Mouse (Mus musculus) liver, embryonic 14.5 days (tissue): ENCODE results near the gene Mrps18a.

Experiments
- CTCF ChIP-seq: IDR thresholded peaks from 2 replicates; pipeline ENCODE4 v1.5.1; 2016; ENCODE audit warnings: antibody characterized with exemption, low read depth, control low read depth
- EP300 ChIP-seq: IDR thresholded peaks from 2 replicates; pipeline ENCODE4 v1.6.1; 2016; ENCODE audit warnings: antibody characterized with exemption, low read depth

- TF ChIP-seq EP300 (no peak), CTCF (no peak)
These were observed 19.1 kb downstream of the Mrps18a start for GRCm38 (mm10) chr17:46129741-46130498.
